Mouse (Mus musculus) embryo, embryonic 10.5 days (tissue): ENCODE measurements at regions not wholly inside any gene's neighbourhood (a gene's known extent, or its start where the extent isn't known, plus 50 kb on each side); places are given as distances from the start of the nearest gene placed in this dataset.

ENCODE experiments used
- DNase-seq: peaks from one replicate; pipeline ENCODE4 v3.0.0-alpha.2; 2015; ENCODE audit warnings: low spot score

DNA sequence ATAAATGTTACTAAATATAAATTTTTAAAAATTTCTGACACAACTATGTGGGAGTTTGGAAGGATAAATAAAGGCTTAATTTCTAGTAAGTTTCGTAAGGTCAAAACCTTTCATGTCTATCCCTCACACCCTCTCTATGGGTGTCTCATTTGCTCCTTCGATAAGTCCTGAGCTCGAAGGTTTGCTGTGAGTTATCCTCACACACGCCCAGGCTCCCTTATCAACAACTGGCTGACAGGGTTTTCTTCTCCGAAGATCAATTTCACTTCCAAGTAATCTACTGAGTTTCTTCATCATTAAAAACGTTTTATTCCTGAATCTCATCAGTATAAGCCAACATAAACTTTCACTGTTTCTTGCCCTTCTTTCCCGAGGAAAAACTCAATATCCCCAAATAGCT, 416.0 kb upstream of the Nudt12 start:
- no peak for DNase-seq

DNA sequence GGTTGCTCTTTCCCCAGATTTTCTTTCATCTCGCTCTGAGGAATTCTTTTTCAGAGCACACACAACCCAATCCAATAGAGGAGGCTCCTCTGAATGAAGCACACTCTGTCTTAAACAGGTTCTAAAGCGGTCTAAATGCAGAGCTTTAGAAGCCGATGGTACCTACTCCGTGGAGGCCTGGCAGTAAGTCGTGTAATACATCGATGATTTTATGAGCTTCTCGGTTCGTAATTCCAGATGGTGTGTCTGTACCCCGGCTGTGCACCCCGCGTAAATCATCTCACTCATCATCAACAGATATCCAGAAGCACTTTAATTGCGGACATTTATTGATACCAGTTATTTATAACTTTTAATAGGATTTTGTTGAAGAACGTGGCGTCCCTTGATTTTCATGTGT, 408.3 kb upstream of the Nudt12 start:
- DNase-seq = peak; percentile 26

- no peak for DNase-seq
Measured at GRCm38 (mm10) chr17:59409315-59409714, 396.1 kb upstream of the Nudt12 start.

DNA sequence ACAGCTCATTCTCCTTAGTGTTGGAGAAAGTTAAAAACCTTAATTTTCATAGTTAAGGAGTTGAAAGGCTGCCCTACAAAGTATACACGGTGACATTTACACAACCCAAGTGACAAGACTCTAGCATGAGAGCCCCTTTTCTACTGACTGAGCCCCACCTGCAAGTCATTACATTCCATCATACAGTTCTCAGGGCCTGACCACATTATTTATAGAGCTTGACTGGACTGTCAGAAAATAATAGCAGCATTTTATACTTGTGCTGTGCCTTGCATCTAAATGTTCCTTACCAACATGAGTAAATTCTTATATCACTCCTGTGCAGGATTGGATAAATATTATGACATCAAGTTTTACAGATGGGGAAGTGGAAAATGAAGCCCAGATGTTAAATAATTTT, 391.4 kb upstream of the Nudt12 start:
- no peak for DNase-seq

- DNase-seq = no peak
Measured at GRCm38 (mm10) chr17:59397404-59397803, 384.2 kb upstream of the Nudt12 start.

- DNase-seq = no peak
Measured at GRCm38 (mm10) chr17:59383107-59383438, 369.9 kb upstream of the Nudt12 start.

GRCm38 (mm10) chr17:59382225-59383106, 369.3 kb upstream of the Nudt12 start:
- no peak for DNase-seq

- no peak for DNase-seq
Measured at GRCm38 (mm10) chr17:59373505-59374106, 360.4 kb upstream of the Nudt12 start.

DNA sequence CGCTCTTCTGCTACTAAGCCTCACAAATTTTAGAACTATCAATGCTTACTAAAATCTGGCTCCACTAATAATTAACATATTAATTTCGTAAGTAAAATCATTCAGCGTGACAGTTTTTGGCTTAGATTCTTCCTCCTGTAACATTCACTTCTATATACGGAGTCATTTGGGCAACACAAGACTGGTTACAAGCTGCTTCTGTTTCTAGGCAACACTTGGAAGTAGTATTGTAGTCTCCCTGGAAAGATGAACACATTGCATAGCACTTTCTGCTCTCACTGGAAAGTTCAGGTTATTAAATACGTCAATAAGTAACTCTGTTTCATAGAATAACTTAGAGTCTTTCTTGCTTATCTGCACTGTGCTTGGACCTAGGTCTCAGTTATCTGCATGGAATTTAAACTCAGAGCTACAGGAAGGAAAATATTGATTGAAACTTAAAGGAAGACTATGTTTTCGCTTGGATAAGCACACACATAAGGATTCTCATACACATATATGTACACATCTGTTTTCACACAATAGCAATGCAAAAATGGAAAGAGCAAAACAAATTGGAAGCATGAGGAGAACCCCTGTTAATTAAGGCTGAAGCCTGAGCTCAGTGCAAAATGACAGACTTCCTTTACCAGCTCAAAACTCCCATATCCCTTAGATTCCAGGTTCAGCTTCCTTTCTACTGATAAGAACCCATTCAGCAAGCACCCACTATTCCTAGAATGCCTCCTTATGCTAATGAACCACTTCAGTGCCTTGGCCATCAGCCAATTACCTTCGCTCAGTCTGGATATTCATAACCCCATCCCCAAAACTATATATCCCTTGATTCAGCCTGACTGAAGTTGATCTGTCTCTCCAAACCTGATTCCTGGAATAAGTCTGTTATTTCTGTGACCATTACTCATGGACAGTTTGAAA, 356.7 kb upstream of the Nudt12 start:
- DNase-seq = no peak

DNA sequence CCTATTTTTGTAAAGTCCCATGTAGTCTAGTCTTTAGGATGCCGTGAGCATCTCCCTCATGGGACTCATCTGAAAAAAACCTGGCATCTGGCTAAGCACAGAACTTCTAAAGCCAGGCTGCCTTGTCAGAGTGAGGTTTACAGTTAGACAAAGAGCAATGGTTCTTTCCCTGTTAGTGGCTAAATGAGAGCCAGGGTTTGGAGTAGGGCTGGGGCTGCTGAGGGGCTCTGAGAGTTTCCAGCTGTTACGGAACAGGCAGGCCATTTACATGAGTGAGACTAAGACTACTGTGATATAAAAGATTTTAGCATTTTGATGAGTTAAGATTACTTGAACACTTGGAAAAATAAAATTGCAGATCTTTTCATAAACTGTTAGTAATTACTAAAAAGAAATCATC, 352.2 kb upstream of the Nudt12 start:
- peak; percentile 45 for DNase-seq

DNA sequence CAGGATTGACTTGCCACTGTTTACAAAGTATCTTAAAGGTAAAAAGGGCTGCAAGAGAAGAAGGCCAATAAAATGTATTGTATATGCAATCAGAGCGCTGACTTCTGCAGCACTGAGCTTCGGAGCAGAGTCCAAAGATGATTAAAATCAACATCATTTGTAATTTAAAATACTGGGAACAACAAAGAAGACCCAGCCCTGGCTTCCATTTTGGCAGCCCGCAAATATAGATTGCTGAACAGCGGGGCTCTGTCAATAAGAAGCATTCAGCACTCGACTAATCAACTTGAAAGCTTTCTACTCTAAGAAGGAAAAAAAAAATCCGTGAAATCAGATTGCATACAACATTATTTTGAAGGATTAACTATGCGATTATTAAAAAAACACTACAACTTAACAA, 348.9 kb upstream of the Nudt12 start:
- no peak for DNase-seq

- peak; percentile 55 for DNase-seq
Measured at GRCm38 (mm10) chr17:59361119-59361518, 347.9 kb upstream of the Nudt12 start.

GRCm38 (mm10) chr17:59359503-59359902, 346.3 kb upstream of the Nudt12 start:
- DNase-seq = no peak

- DNase-seq = no peak
Measured at GRCm38 (mm10) chr17:59345526-59345925, 332.4 kb upstream of the Nudt12 start.

GRCm38 (mm10) chr17:59297939-59298338, 284.8 kb upstream of the Nudt12 start:
- no peak for DNase-seq

DNA sequence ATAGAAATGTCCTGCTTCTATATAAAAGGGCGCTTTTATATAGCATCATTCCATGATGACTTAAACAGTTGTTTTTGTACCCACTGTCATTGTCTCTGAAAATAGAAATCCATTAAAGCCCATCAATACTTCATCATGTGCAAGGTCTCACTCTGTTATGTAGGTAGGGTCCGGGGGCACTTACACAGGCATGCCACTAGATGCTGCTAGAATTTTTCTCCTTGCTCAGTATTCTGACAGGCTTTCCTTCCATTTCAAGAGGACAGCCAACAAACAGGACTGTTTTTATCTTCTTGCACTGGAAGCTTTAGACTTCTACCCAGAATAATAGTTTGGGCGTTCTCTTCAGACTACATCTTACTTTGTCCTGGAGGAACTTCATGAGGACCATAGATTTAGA, 268.2 kb upstream of the Nudt12 start:
- DNase-seq = peak; percentile 65

DNA sequence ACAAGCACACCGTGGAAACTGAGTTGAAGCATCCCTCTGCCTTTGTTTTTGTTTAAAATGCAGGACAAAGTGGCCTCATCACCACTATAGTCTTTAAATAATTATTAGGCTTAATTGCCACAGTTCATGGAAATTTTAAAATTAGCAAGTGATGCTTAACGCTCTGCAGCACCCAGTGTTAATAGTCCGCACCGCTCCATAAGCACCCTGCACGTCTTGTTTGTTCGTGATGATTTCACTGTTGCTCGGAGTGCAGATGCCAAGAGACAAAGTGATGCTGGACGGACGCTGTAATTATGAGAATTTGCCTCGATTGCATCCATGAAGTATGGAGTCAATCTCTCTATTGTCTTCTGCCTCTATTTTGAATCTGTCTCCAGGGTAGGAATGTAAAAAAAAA, 266.6 kb upstream of the Nudt12 start:
- DNase-seq = no peak

DNA sequence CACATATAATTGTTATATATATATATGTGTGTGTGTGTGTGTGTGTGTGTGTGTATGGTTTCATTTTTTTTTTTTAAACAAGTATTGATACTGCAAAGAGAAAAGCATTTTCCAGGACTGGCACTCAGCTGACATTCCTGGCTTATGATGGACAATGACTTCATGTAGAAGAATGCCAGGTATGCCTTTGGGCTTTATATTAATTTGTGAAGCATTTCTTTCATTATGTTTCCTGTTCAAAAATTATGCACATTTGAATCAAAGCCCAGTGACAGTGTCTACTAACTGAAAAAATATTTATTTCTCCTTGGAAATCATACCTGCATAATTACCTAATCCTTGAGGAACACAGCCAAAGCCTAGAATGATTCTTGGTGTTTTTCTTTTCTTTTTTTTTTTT, 256.4 kb upstream of the Nudt12 start:
- no peak for DNase-seq

- DNase-seq = no peak
Measured at GRCm38 (mm10) chr17:59249000-59249399, 235.8 kb upstream of the Nudt12 start.

- no peak for DNase-seq
Measured at GRCm38 (mm10) chr17:59232251-59232650, 219.1 kb upstream of the Nudt12 start.
